Mouse (Mus musculus): ENCODE data around the gene Gm21828. TPM values are rescaled to one million over a fixed set of nuclear protein-coding genes. Genes with fewer than 3 reads are reported as not detected.
"Not testable (repeated sequence)": the region's sequence is repeated elsewhere in the genome, so short reads cannot be mapped to it uniquely, and the experiment has no call there.

The Gm21828 gene
- not detected in 2 replicates for polyA plus RNA-seq (2012; ENCODE audit: insufficient read depth, insufficient read length, missing spikeins)

DNA sequence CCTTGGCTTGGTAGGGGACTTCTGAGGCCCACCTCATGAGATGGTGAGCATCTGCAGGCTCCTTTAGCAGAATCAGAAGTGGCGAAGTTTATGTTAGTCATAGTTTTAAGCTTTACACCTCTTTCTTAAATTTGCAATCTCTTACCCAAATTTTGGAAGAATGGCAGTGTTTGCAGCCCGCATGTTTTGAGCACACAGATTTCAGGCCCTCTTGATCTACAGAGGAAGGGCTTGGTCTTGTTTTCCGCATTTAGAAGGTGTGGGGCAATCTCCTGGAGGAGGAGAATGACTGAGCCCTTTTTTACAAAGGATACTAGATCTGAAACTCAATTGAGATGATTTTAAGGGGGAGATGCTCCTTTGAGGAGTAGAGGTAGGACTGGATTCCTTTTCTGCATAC is at the start of gene Gm21828:
Gene Gm21828, minus strand, starts transcription at position 101 of the 400 bp plus-strand sequence.
- H3K4me1 ChIP-seq (ENCODE audit: control insufficient read depth, insufficient read depth, insufficient read length, low read length); H3K4me3 ChIP-seq (ENCODE audit: insufficient read depth, low read depth, low read length); H3K27ac ChIP-seq (replicated peaks; ENCODE audit: low read depth, low read length): not testable (repeated sequence)

GRCm38 (mm10) chrY:13252091-13252490 is 28.4 kb upstream of the Gm21828 start, which contains the start of the genes Gm21440 and Gm21454:
TSS of gene Gm21440 (plus strand) at chrY:13252391.
TSS of gene Gm21454 (plus strand) at chrY:13252442.
- not testable (repeated sequence) for H3K4me3 ChIP-seq (ENCODE audit: insufficient read depth, low read depth, low read length); H3K27ac ChIP-seq (replicated peaks; ENCODE audit: low read depth, low read length); H3K4me1 ChIP-seq (ENCODE audit: control insufficient read depth, insufficient read depth, insufficient read length, low read length)

Other genes with a start within 250 kb of the Gm21828 start
- gene Gm20807, start 181.0 kb downstream of the Gm21828 start, polyA plus RNA-seq (2012; ENCODE audit: insufficient read depth, insufficient read length, missing spikeins), result not detected in 2 replicates
- not detected in 2 replicates for gene Gm21891, start 90.4 kb downstream of the Gm21828 start, polyA plus RNA-seq (2012; ENCODE audit: insufficient read depth, insufficient read length, missing spikeins)
- gene Gm21425, start 62.0 kb downstream of the Gm21828 start, polyA plus RNA-seq (2012; ENCODE audit: insufficient read depth, insufficient read length, missing spikeins), result not detected in 2 replicates
- gene Gm21440, start 28.5 kb upstream of the Gm21828 start, polyA plus RNA-seq (2012; ENCODE audit: insufficient read depth, insufficient read length, missing spikeins), result not detected in 2 replicates
- not detected in 2 replicates for gene Gm21454, start 28.5 kb upstream of the Gm21828 start, polyA plus RNA-seq (2012; ENCODE audit: insufficient read depth, insufficient read length, missing spikeins)
- gene Gm21725, start 125.1 kb upstream of the Gm21828 start, polyA plus RNA-seq (2012; ENCODE audit: insufficient read depth, insufficient read length, missing spikeins), result not detected in 2 replicates
- not detected in 2 replicates for gene Gm21866, start 241.7 kb upstream of the Gm21828 start, polyA plus RNA-seq (2012; ENCODE audit: insufficient read depth, insufficient read length, missing spikeins)

Data from brown adipose tissue, adult 24 weeks (tissue).